ENCODE assay signal across 11 mouse cellular contexts in genomic region chr7:6779172-6779571, GRCm38 (mm10). TPM values are rescaled to one million over a fixed set of nuclear protein-coding genes. Genes with fewer than 3 reads are reported as not detected.
"Had no signal": no experiment of that assay in that cellular context is flagged by ENCODE, and none has a peak within 500 bp of the region (broad histone marks: within the 10 kb centered on the region; RNA-seq: fewer than 3 reads in every experiment).

No protein-coding gene starts in this region.

- ATAC-seq: midbrain, embryonic 13.5 days had no signal

- H3K4me2 ChIP-seq: liver, embryonic 11.5 days; liver, embryonic 15.5 days; midbrain, embryonic 13.5 days had no signal

- H3K27me3 ChIP-seq: liver, embryonic 15.5 days; midbrain, embryonic 13.5 days had no signal

- H3K9ac ChIP-seq: liver, embryonic 15.5 days; midbrain, embryonic 13.5 days had no signal

- DNase-seq: kidney, adult 18-20 months; kidney, postnatal 10 days; left cerebral cortex, postnatal 4 days; lung, adult 2 months; right cerebral cortex, postnatal 14 days; thymus, postnatal 4 days had no signal

- H3K4me3 ChIP-seq: liver, embryonic 15.5 days; midbrain, embryonic 13.5 days had no signal

- H3K27ac ChIP-seq: liver, embryonic 15.5 days; midbrain, embryonic 13.5 days; stomach, postnatal 0 days had no signal

- H3K9me3 ChIP-seq: liver, embryonic 15.5 days; midbrain, embryonic 13.5 days had no signal

- H3K36me3 ChIP-seq: liver, embryonic 15.5 days; midbrain, embryonic 13.5 days had no signal

RNA-seq across cellular contexts. Expression of gene Usp29, which starts 48.8 kb away (rescaled TPM):
- total RNA-seq: megakaryocyte progenitor cell, adult 5-6 weeks had no signal

RNA-seq across cellular contexts. Expression of gene Peg3, which starts 48.9 kb away (rescaled TPM):
- total RNA-seq: megakaryocyte progenitor cell, adult 5-6 weeks had no signal
